Comparison of ENCODE assay signal across 24 mouse cellular contexts in the genomic region with DNA sequence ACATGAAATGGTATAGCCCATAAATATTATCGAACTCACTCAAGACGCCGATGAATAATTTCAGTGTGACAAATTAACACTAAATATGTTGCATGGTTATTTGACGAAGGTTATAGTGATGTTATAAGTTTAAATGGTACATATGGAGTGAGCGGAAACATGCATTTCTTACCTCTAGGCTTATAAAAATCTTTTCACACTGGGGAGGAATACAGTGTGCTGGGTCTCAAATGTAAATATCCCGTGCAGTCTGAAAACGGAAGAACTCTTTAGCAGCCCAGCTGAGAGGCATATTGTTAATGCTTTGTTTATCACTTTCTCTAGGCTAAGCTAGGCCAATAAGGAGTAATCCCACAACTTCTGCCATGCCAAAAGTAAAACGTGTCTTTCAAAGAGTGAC.
"Had no signal": no experiment of that assay in that cellular context is flagged by ENCODE, and none has a peak within 500 bp of the region (broad histone marks: within the 10 kb centered on the region; RNA-seq: fewer than 3 reads in every experiment).

No protein-coding gene starts in this region.

- H3K27me3 ChIP-seq: liver, embryonic 12.5 days had no signal

- H3K9ac ChIP-seq: heart, embryonic 12.5 days; hindbrain, embryonic 12.5 days; hindbrain, embryonic 14.5 days; limb, embryonic 13.5 days; limb, embryonic 15.5 days; liver, embryonic 12.5 days; liver, embryonic 14.5 days had no signal

- H3K4me2 ChIP-seq: heart, embryonic 12.5 days; hindbrain, embryonic 12.5 days; hindbrain, embryonic 14.5 days; limb, embryonic 13.5 days; limb, embryonic 15.5 days; liver, embryonic 12.5 days had no signal

- H3K36me3 ChIP-seq: heart, embryonic 10.5 days; heart, embryonic 12.5 days; hindbrain, embryonic 10.5 days; hindbrain, embryonic 12.5 days; limb, embryonic 13.5 days; limb, embryonic 15.5 days; liver, embryonic 12.5 days had no signal

- DNase-seq: gastrocnemius, adult 2 months; gastrocnemius, postnatal 10 days; gastrocnemius, postnatal 25 days; heart, adult 18-20 months; heart, postnatal 10 days; heart, postnatal 4 days; kidney, adult 2 months; kidney, postnatal 10 days; kidney, postnatal 25 days; layer of hippocampus, adult 9-11 months; layer of hippocampus, postnatal 36 days; left cerebral cortex, postnatal 4 days had no signal

- H3K27ac ChIP-seq: gastrocnemius, adult 2 months; heart, embryonic 10.5 days; hindbrain, embryonic 10.5 days; hindbrain, embryonic 12.5 days; hindbrain, embryonic 14.5 days; limb, embryonic 13.5 days; limb, embryonic 15.5 days; liver, embryonic 12.5 days; liver, embryonic 14.5 days had no signal

- ATAC-seq: hindbrain, embryonic 16.5 days; inflammation-experienced regulatory T-cells, adult 6 months; intestine, embryonic 16.5 days; liver, embryonic 12.5 days had no signal

- H3K4me3 ChIP-seq: gastrocnemius, adult 2 months; heart, embryonic 10.5 days; heart, embryonic 12.5 days; hindbrain, embryonic 10.5 days; hindbrain, embryonic 12.5 days; limb, embryonic 13.5 days; limb, embryonic 15.5 days; liver, embryonic 12.5 days had no signal

- H3K4me1 ChIP-seq: limb, embryonic 15.5 days; liver, embryonic 12.5 days had no signal

- H3K9me3 ChIP-seq: heart, embryonic 10.5 days; heart, embryonic 12.5 days; hindbrain, embryonic 10.5 days; hindbrain, embryonic 12.5 days; limb, embryonic 13.5 days; limb, embryonic 15.5 days; liver, embryonic 12.5 days had no signal
